Mouse (Mus musculus) CH12.LX (cell line): ENCODE measurements around the gene Tmem167b.

Experiments
- CTCF ChIP-seq, 2 experiments: IDR thresholded peaks in 1 of 2; conservative IDR thresholded peaks in 1 of 2; 2 replicates each; pipeline ENCODE4 v1.5.1; 2011 to 2012; ENCODE audit warnings: low read depth in 2 of 2, low read length in 2 of 2, improper control_type of control experiment in 1 of 2, inconsistent platforms in 1 of 2, mild to moderate bottlenecking in 1 of 2, moderate library complexity in 1 of 2
- EP300 ChIP-seq: IDR thresholded peaks from 2 replicates; pipeline ENCODE4 v1.6.1; 2011; ENCODE audit warnings: low read length, improper control_type of control experiment
- GABPA ChIP-seq: IDR thresholded peaks from 2 replicates; pipeline ENCODE4 v1.6.1; 2012; ENCODE audit warnings: low read depth, low read length, improper control_type of control experiment, inconsistent platforms; ENCODE audit not compliant: insufficient replicate concordance
- MAFK ChIP-seq: IDR thresholded peaks from 2 replicates; pipeline ENCODE4 v1.6.1; 2011; ENCODE audit warnings: low read length, improper control_type of control experiment; ENCODE audit not compliant: insufficient replicate concordance
- MXI1 ChIP-seq: IDR thresholded peaks from 2 replicates; pipeline ENCODE4 v1.6.1; 2011; ENCODE audit warnings: mild to moderate bottlenecking, low read depth, low read length, improper control_type of control experiment
- MYC ChIP-seq: IDR thresholded peaks from 2 replicates; pipeline ENCODE4 v1.6.1; 2011; ENCODE audit warnings: low read depth, mild to moderate bottlenecking, improper control_type of control experiment, low read length
- NRF1 ChIP-seq: IDR thresholded peaks from 2 replicates; pipeline ENCODE4 v1.6.1; 2014; ENCODE audit warnings: low read depth, mild to moderate bottlenecking, inconsistent platforms, low read length, improper control_type of control experiment, moderate library complexity
- POLR2A ChIP-seq: IDR thresholded peaks from 2 replicates; pipeline ENCODE4 v1.6.1; 2011; ENCODE audit warnings: low read depth, mild to moderate bottlenecking, improper control_type of control experiment, low read length
- POLR2AphosphoS2 ChIP-seq: IDR thresholded peaks from 2 replicates; pipeline ENCODE4 v1.6.1; 2011; ENCODE audit warnings: low read depth, low read length, improper control_type of control experiment
- RAD21 ChIP-seq: IDR thresholded peaks from 2 replicates; pipeline ENCODE4 v1.6.1; 2011; ENCODE audit warnings: low read depth, mild to moderate bottlenecking, low read length, improper control_type of control experiment, moderate library complexity
- TBP ChIP-seq: conservative IDR thresholded peaks from 2 replicates; pipeline ENCODE4 v1.6.1; 2011; ENCODE audit warnings: low read depth, low read length, improper control_type of control experiment
- ZC3H11A ChIP-seq: IDR thresholded peaks from 2 replicates; pipeline ENCODE4 v1.6.1; 2012; ENCODE audit warnings: low read depth, mild to moderate bottlenecking, inconsistent platforms, low read length, improper control_type of control experiment
- ZMIZ1 ChIP-seq: IDR thresholded peaks from 2 replicates; pipeline ENCODE4 v1.6.1; 2012; ENCODE audit warnings: low read depth, mild to moderate bottlenecking, inconsistent platforms, low read length, improper control_type of control experiment

GRCm38 (mm10) chr3:108536517-108537260 is 25.6 kb downstream of the Tmem167b start, which contains the start of gene 5330417C22Rik:
- no peak for TF ChIP-seq CTCF (conservative IDR thresholded peaks at IDR 0.05 in 1 of 2, IDR thresholded peaks at IDR 0.05 in 1 of 2; ENCODE audit: low read depth in 2 of 2, low read length in 2 of 2)
- no peak for TF ChIP-seq POLR2A
- TF ChIP-seq EP300, result no peak
- TF ChIP-seq MXI1, result no peak
- TF ChIP-seq ZC3H11A, result no peak
- no peak for TF ChIP-seq GABPA
- no peak for TF ChIP-seq ZMIZ1
- TF ChIP-seq RAD21, result no peak
- TF ChIP-seq MYC, result no peak
- TF ChIP-seq TBP, result no peak
- TF ChIP-seq NRF1, result peak; percentile 36; the same call in 1 of the 2 replicates
- no peak for TF ChIP-seq MAFK
- no peak for TF ChIP-seq POLR2AphosphoS2
